In genomic region chr2:174753197-174753596, GRCm38 (mm10) we compare ENCODE assay signal across 25 mouse cellular contexts.
"Had no signal": no experiment of that assay in that cellular context is flagged by ENCODE, and none has a peak within 500 bp of the region (broad histone marks: within the 10 kb centered on the region; RNA-seq: fewer than 3 reads in every experiment).

No protein-coding gene starts in this region.

- H3K9me3 ChIP-seq: heart, embryonic 13.5 days; heart, embryonic 15.5 days; hindbrain, embryonic 12.5 days; kidney, embryonic 15.5 days; limb, embryonic 13.5 days had no signal

- H3K27me3 ChIP-seq: heart, embryonic 13.5 days; heart, embryonic 15.5 days; hindbrain, embryonic 12.5 days; kidney, embryonic 15.5 days; limb, embryonic 13.5 days had no signal

- H3K4me2 ChIP-seq: heart, embryonic 11.5 days; heart, embryonic 13.5 days; heart, embryonic 15.5 days; hindbrain, embryonic 12.5 days; hindbrain, embryonic 14.5 days; kidney, embryonic 15.5 days; limb, embryonic 13.5 days had no signal

- ATAC-seq: forebrain, postnatal 0 days; hindbrain, embryonic 16.5 days; intestine, embryonic 16.5 days had no signal

- H3K4me1 ChIP-seq: heart, embryonic 15.5 days; hindbrain, embryonic 12.5 days; kidney, embryonic 15.5 days had no signal

- DNase-seq: forebrain, postnatal 0 days; gastrocnemius, postnatal 14 days; gastrocnemius, postnatal 36 days; heart, adult 11 months; heart, adult 2 months; heart, postnatal 14 days; heart, postnatal 36 days; kidney, adult 11 months; kidney, adult 2 months; kidney, adult 9 months; kidney, postnatal 14 days; kidney, postnatal 36 days; layer of hippocampus, adult 9-11 months; layer of hippocampus, postnatal 36 days; left cerebral cortex, postnatal 4 days had no signal

- H3K4me3 ChIP-seq: heart, adult 2 months; heart, embryonic 13.5 days; heart, embryonic 15.5 days; hindbrain, embryonic 12.5 days; kidney, embryonic 15.5 days; limb, embryonic 13.5 days had no signal

- H3K9ac ChIP-seq: forebrain, postnatal 0 days; heart, embryonic 13.5 days; heart, embryonic 15.5 days; hindbrain, embryonic 12.5 days; hindbrain, embryonic 14.5 days; kidney, embryonic 15.5 days; limb, embryonic 13.5 days had no signal

- H3K36me3 ChIP-seq: heart, embryonic 13.5 days; heart, embryonic 15.5 days; hindbrain, embryonic 12.5 days; kidney, embryonic 15.5 days; limb, embryonic 13.5 days had no signal

- H3K27ac ChIP-seq: heart, adult 2 months; heart, embryonic 13.5 days; heart, embryonic 15.5 days; hindbrain, embryonic 12.5 days; hindbrain, embryonic 14.5 days; kidney, embryonic 15.5 days; kidney, postnatal 0 days; limb, embryonic 13.5 days had no signal
